Mouse (Mus musculus) lung, postnatal 0 days (tissue): ENCODE results near the gene Hoxc4.

Source experiments
- CTCF ChIP-seq: IDR thresholded peaks from 2 replicates; pipeline ENCODE4 v1.5.1; 2016; ENCODE audit warnings: antibody characterized with exemption, mild to moderate bottlenecking
- EP300 ChIP-seq: IDR thresholded peaks from 2 replicates; pipeline ENCODE4 v1.6.1; 2016; ENCODE audit warnings: antibody characterized with exemption, mild to moderate bottlenecking, control low read depth

DNA sequence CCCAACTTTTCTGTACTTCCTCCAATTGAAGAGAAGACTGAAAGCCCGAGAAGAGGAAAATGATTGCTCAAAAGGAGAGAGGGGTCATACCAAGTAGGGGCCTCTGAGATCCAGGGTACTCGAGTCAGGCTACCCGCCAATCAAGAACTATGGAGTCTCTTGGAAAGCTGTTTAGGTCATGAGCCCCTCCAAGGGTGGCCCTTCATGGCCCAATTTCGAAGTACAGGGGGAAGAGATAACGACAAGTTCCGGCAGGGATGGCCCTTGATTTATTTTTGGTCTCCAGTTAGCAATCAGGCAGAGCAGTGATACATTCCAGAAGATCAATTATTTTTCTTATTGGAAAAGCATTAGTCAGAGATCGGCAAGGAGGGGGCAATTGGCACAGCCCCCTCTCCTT, 27.0 kb upstream of the Hoxc4 start:
- TF ChIP-seq CTCF (no peak), EP300 (no peak)
